Mouse (Mus musculus) urinary bladder, adult 2 months (tissue): ENCODE data around the gene Dip2c. TPM values are rescaled to one million over a fixed set of nuclear protein-coding genes. Genes with fewer than 3 reads are reported as not detected.

Experiments
- DNase-seq: peaks from one replicate; pipeline ENCODE4 v3.0.0; 2022; ENCODE audit warnings: low spot score
- polyA plus RNA-seq: library from polyadenylated mRNA; depleted of rRNA; stranded (reverse); fragments of >200 nt; gene quantifications from 2 replicates; pipeline ENCODE4 v1.2.3, GENCODE M21; 2012

The Dip2c gene
- polyA plus RNA-seq, 1 experiment, result 14.8 TPM

DNA sequence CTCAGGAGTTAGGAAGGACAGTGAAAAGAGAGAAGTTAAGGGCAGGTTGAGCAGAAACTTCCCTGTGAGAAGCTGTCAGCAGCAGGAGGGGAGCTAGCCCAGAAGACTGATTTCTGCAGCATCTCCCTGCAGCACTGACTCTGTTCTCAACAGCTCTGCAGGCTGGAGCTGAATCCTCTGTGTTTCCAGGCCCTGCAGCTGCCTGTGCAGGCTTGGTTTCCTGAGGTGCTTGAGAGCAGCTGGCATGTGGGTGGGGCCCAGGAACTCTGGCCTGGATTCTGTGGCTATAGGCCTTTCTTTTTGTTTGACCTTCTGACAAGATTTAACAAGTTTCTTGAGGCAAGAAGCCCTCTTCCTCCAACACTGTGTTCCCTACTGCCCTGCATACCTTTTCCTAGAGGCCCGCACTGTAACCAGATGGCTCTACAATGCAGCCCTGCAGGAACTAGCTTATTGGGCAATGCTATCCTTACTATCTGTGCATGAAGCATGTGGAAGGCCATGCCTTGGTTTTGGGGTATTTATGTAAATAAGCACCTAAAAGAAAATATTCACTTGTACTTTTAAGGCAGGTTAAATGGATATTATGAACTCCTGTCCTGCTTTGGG, 53.1 kb downstream of the Dip2c start:
- DNase-seq, result peak; percentile 33

DNA sequence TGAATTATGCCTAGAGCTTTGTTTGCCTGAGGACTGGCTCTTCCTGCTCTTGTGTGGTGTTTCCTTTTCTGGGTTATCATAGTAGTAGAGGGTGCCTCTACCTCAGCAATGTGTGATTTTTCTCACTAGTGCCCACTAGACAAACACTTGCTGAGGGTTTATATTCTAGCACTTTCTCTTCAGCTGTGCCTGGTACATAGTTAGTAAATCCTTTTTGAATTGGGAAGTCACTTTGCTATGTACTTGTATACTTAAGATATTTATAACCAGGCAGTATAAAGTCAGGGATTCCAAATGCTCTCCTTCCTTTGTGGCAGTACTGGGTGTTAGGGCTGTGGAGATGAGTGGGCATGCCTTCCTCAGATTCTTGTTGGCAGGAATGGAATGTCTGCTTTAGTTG, 56.9 kb downstream of the Dip2c start:
- DNase-seq, result no peak

DNA sequence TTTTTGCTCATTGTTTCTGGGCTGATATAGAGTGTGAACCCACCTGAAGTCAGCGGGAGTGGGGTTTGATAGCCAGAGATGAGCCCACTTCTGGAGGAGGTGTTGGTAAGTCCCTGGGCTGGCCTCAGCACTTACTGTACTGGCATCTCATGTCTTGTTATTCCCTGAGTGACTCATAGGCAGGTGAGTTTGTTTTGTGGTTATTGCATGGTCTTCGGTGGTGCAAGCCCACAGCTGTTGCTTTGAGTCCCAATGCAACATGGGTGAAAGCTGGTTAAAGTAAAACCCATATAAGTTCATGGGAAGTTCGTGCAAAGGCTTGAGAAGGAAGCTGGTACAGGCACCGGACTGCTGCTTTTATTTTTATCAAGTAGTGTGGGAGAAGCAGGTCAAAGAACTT, 64.0 kb downstream of the Dip2c start:
- DNase-seq, result no peak

DNA sequence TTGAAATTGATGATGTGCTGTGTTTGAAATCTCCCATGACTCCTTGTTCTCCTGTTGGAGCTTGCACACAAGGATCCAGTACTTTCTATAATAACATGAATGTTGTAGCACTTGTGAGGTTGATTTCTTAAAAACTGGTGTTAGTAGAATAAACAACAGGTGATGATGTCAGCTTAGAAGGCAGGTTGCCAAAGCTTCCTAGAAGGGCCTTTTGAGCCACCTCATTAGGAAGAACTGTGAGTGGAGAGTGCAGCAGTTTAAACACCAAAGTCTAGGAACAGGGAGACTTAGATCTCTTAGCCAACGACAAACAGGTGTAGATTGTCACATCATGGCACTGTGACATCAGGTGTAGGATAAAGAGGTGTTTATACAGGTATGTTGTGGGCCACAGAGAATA, 66.4 kb downstream of the Dip2c start:
- DNase-seq, result no peak

DNA sequence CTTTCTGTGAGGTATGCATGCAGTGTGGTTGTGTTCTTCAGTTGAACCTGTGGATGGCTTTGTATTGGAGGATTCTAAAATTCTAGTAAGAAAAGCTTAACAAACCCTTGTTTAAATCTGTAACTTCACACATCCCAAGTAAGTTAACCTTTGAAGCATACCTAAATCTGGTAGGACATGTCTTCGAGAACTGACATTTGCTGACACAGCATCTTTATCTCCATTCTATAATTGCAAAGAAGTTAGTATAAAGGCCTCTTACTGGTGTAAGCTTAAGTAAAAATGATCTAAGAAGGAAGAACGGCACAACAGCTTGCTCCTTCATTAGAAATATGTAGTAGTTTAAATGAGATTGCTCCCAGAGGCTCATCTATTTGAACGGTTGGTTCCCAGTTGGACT, 71.1 kb downstream of the Dip2c start:
- no peak for DNase-seq

DNA sequence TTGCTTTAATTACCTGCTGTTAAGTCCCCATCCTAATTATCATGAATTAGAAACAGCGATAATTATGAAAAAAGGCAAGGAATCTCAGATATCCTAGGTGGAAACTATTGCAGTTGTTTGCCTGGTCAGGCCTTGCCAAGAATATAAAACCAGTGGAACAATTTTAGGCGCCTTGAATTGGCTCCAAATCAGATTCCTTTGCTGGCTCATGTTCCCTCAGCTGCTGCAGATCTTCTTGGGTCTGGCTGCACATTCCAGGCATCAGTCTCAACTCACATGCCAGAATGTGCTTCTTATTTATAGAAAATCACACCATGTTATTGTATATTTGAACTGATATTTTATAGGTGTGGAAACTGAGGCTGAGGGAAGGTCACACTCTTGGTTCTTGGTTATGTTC, 74.3 kb downstream of the Dip2c start:
- no peak for DNase-seq

DNA sequence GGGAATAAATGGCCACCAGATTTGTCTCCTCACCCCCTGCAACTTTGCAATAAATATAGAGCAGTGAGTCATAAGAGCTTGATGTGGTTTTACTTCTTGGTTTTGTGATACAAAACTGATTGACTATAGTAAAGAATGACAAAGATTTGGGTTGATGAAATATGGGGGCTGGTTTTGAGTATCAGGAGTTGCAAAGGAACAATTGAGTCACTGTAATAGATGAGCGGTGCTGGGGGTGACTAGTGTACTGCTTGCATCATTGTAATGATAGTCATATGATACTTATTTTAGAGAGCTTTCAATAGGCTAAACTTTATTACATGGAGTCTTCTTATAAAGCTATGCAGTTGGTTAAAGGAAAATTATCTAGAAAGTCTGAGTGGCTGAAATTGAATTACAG, 77.6 kb downstream of the Dip2c start:
- no peak for DNase-seq

DNA sequence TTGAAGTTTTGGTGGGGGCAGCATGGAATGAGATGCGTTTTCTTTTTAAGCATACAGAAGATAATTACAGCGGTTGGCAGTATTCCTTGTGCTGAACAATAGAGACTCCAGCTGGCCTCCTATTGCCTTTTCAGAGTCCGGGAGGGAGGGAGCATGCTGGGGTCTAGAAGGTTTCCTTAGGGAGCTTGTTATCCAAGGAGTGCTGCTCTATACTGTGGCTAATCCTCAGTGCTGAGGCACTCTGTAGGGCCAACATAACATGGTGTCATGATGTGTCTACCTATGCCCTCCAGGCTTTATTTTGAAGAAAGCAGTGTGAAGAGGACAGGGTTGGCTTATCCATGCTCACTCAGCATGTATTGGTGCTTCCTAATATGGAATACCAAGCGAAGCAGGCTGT, 79.0 kb downstream of the Dip2c start:
- DNase-seq, result no peak

DNA sequence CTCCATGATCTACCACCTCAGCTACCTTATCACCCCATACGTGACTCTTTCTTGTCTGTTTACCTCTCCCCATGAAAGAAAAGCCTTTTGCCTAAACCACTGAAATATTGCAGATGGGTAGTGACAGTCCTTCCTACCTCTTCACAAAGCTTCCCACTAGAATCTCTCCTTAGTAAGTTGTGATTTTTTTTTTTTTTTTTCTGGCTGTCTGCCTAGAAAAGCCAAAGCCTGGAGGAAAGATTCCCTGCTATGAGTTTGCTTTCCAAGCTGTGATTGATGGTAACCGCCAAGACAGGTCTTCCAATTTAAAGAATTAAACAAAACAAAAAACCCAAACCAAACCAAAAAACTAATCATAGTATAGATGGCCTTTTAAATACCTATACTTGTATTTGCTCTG, 85.1 kb downstream of the Dip2c start:
- no peak for DNase-seq

DNA sequence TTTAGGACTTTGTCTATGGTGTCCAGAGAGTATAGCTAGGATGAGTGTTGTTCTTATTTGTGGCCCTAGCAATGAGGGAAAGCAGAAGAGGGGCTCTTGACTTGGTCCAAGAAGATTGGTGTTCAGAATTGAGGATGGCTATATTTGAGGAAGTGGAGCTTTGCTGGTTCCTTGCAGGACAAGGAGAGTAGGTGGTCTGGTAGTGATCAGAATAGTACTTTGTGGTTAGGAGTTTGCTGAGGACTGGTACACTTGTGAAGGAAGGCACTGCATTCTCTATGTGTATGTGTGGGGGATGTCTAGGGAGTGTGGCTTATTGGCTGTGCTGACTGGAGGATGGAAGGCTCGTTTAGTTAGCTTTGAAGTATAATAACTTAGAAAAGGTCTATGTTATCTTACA, 95.1 kb downstream of the Dip2c start:
- DNase-seq, result no peak

DNA sequence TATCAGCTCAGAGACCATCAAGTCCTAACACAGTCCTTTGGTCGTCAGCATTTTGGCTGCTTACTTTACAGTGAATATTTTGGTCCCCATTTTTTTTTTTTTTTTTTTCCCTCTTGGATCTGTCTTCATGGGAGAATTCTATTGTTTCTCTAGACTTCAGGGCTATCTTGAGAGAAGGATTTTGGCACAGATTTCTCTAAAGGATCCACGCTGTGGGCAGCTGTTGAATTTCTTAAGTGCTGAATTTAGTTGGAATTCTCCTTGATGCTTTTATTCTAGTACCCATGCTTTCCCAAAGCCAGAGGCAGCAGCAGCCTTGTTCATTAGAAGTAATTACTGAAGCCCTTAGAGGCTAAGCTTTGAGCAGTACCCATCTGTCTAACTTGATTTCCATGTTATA, 100.8 kb downstream of the Dip2c start:
- no peak for DNase-seq

DNA sequence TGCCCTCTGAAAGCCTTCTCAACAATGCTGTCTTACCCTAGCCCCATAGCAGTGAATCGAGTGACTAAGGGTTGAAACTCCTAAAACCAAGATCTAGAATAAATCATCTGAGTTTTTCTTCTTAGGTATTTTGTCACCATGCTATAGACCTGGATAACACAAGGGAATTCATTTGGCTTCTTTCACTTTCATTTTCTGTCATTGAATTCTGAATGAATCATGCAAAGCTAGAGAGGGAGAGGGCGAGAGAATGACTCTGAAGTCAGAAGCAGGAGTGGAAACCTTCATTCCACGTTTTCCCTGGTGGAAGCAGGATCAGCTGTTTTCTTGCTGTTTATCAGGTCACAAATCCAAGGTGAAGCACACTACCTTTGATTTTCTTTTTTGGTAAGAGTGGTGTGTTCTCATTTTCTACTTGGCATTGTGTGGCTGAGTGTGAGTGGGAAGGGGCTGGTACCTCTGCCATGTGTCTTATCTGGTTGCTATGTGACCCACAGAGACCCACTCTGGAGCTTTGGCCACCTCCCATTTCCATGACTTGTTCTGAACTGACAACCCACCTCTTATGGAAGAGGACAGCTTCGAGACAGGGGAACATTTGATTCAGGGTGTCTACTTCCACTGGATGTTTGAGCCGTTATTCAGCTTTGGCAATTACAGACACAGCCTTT, 104.5 kb downstream of the Dip2c start:
- DNase-seq, result no peak

DNA sequence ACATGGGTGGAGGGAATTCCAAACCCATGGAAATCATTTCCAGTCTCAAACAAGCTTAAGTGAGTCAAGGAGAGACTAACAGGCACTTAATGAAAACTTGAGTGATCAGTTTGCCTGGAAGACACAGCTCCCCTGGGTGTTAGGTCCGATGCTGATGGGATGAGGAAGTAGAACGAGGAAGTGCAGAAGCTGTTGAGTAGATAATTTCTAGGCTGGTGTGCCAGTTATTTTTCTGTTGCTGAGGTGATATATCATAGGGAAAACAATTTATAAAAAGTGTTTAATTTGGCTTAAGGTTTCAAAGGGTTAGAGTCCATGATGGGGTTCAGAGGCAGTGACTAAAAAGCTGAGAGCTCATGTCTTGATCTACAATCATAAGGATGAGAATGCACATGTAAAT, 111.7 kb downstream of the Dip2c start:
- no peak for DNase-seq

DNA sequence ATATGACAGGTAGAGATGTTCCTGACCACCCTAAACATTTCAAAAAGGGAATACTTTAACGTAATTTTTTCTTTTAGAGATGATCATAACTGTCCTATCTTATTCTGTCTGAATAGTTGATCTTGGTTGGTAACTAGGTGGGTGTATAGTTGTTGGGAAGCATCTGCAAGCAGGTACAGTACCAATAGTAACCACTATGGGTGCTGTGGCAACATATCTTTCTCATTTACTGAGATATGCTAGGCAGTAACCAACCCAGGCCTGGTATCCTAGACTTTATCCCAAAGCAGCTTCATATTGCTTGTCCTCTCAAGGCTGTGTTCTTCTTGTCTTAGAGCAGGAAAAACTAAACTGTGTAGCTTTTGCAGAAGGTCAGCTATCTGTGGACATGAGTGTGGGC, 113.0 kb downstream of the Dip2c start:
- no peak for DNase-seq

DNA sequence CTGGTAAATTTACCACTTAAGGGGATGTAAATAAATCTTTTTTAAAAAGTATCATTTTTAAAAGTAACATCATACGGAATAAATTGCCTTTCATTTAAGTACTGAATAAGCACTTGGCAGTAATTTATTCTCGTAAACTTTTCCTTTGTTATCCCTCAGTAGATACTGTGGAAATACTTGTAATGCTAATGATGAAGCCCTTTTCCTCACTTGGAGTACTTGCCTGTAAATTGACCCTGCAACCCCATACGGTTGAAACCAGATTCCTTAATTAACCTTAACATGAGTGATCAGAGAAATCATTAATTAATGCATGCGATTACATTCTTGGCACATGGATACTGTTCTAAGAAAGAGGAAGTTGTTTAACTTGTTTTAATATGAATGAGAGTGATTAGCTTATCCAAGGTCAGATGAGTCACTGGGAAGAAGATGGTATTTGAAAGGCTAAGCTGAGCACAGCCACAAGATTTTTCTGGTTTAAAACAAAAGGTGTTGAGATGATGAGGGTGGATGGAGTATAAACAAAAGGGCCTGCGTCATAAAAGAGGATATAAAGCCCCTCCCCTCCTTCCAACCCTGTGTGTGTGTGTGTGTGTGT, 114.0 kb downstream of the Dip2c start:
- no peak for DNase-seq

DNA sequence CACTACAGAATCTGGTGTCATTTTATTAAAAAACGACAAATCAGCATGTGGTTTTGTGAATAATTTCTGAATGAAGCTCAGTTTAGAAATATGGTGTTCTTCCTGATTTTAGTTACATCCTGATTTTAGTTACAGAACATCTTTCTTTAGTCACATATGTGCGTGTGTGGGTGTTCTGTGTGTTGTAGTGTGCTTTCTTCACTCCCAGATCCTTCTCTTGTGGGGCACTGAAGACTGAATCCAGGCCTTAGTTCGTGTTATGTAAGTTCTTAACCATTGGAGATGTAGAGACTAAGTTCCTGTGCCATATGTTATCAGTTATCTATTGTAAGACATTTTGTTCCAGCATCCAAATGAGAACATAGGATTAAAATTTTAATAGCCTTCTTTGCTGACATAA, 117.1 kb downstream of the Dip2c start:
- no peak for DNase-seq

DNA sequence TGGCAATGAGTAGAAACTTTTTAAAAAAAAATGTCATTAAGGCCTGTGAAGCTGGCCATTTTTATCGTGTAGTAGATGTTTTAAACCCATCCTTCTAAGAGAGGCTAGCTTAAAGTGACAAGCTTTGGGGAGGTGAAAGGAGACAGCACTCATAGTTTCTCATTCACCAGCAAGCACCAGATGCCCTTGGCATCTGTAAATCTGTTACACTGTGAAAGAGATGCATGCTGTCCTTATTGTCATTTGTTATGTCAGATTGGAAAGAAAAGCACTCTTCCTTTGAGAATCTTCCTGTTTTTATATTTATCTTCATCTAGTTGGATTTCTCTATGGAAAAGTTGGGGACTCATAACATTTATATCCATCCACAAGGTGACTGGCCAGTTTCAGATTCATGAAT, 119.0 kb downstream of the Dip2c start:
- no peak for DNase-seq

DNA sequence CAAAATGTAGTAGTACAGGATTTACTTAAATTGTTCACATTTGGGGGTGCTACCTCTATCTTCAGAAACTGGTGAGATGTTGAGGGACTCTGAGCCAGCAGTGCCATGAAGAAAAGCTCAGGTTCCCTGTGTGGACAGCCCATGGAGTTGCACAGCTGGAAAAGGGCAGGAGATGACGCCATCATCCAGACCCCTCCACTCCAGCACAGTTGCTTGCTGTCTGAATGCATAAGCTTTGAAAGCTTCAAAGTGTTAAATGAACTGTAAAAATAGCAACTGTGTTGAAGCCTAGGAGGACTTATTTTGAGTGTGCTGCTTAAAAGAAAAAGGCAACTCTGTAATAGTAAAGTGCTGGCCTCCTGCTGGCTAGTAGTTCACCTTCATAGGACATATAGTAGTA, 122.5 kb downstream of the Dip2c start:
- no peak for DNase-seq

DNA sequence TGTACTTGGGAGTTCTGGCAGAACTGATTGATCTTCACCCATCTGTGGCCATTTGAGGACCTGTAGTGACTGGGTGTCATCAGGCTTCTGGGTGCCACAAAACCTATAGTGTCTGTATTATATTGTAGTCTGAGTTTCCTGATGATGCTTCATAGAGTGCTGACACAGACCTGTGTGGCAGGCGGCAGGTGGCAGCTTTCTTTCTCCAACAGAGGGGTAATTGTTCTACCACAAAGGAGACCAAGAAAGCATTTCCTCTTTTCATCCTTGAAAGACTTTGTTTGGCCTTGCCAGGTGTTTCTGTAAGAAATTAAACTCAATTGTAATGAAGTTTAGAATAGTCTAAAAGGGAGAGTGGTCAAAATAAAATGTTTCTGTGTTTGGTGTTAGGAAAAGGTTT, 129.1 kb downstream of the Dip2c start:
- no peak for DNase-seq

DNA sequence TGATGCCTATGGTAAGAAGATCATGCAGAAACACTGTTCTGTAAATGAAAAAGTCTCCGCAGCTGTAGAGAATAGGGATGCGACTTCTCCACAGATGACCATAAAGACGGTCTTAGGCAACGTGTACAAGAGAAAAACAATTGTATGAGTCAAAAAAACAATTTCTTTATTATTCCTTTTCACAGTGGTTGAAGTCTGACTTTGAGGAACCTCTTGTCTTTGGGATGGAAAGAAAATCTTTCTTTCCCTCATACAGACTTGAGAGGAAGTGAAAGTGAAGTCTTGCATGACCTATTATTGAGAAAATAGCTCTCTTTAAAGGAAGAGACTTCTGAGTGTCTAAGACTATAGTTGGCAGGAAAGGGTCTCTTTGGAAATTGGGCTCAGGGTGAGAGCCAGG, 132.7 kb downstream of the Dip2c start:
- DNase-seq, result no peak

DNA sequence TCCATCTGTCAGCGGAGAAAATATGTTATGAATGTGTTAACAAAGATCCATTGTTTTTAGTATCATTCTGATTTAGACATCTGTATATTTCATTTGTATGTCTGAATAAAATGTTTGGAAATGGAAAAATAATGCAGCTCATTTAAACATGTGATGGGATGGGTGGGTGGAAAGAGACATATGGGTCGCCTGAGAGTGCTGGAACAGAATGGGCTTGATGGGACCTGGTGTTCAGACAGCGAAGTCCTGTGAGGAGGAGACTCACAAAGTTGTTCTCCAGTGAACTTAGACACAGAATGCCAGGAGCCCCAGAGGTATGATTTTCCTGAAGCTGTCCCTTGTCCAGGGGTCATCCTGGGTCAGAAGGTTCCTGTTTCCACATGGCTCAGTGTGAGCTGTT, 142.1 kb downstream of the Dip2c start:
- DNase-seq, result no peak

DNA sequence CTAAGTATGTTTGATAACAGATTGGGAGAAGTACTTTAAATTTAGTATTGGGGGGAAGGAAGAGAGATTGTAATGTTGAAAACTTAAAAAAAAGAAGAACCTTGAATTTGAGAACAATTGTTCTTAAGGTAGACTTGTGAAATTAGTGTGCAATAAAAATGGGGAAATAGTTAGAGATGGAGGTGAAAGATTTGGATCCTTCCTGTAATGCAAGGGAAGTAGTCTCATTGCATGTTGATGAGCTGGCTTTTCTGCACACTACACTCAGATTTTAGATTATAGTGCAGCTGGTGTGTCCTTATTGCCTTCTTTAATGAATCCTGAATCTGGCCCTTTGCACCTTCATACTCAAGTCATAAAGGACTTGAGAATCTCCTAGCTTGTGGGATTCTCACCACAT, 142.9 kb downstream of the Dip2c start:
- no peak for DNase-seq

DNA sequence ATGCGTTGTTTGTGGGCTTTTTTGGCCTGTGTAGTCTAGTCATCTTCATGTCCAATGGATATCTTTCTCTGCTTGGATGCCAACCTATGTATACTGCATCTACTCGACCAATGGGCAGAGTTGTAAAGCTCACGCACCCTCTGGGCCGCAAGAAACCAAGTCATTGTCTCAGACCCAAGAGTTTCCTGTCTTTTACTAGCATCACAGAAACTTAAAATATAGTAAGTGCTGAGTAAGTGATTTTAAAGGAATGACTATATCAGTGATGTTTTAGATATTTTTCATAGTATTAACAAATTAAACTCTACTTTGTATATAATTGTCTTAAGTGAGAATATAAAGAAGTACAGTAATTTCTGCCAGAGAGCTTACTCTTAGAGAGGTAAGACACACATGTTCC, 145.6 kb downstream of the Dip2c start:
- no peak for DNase-seq

DNA sequence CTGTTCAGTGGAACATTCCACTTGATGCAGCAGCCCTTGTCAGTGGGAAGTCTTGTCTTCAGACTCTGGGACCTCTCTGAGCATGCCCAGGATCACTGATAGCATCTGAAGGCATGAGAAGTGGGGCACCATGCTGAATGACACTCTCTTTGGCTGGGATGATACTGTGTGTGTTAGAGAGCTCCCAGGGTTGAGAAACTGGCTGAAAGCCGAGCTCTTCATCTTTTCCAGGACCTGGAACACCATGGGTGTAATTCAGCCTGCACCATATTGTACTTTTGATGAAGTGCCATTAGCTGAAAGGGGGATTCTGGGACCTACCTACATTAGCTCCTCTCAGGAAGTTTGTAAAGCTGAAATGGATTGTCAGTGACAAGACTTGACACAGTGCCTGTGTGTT, 146.5 kb downstream of the Dip2c start:
- no peak for DNase-seq
